Mouse (Mus musculus) thymus, adult 2 months (tissue): ENCODE results near the gene Natd1. TPM values are rescaled to one million over a fixed set of nuclear protein-coding genes. Genes with fewer than 3 reads are reported as not detected.

Experiments
- DNase-seq: peaks from one replicate; pipeline ENCODE4 v3.0.0; 2021
- H3K27ac ChIP-seq: fragments of 200-500 bp; 2 replicates; pipeline ENCODE4 v1.5.1; 2012; ENCODE audit warnings: low read length, control low read depth; ENCODE audit not compliant: control insufficient read depth, insufficient read depth
- H3K27me3 ChIP-seq: fragments of 200-500 bp; 2 replicates; pipeline ENCODE4 v1.6.1; 2012; ENCODE audit warnings: mild to moderate bottlenecking, low read length, moderate library complexity, mixed read lengths; ENCODE audit not compliant: control insufficient read depth, insufficient read depth
- H3K36me3 ChIP-seq: fragments of 200-500 bp; 2 replicates; pipeline ENCODE4 v1.6.1; 2012; ENCODE audit warnings: mild to moderate bottlenecking, low read length, moderate library complexity; ENCODE audit not compliant: control insufficient read depth, insufficient read depth
- H3K4me1 ChIP-seq: fragments of 200-500 bp; replicated peaks from 2 replicates; pipeline ENCODE4 v1.6.1; 2012; ENCODE audit warnings: low read length; ENCODE audit not compliant: control insufficient read depth, insufficient read depth
- H3K4me3 ChIP-seq: fragments of 200-500 bp; 2 replicates; pipeline ENCODE4 v1.5.1; 2012; ENCODE audit warnings: mild to moderate bottlenecking, low read length, control low read depth, moderate library complexity; ENCODE audit not compliant: control insufficient read depth, insufficient read depth
- CTCF ChIP-seq: fragments of 200-500 bp; IDR thresholded peaks from 2 replicates; pipeline ENCODE4 v1.5.1; 2012; ENCODE audit warnings: mild to moderate bottlenecking, control low read depth, low read length, moderate library complexity, borderline replicate concordance; ENCODE audit not compliant: control insufficient read depth, poor library complexity, insufficient read depth; ENCODE audit errors: extremely low read depth
- POLR2A ChIP-seq: fragments of 200-500 bp; IDR thresholded peaks from 2 replicates; pipeline ENCODE4 v1.6.1; 2012; ENCODE audit warnings: mild to moderate bottlenecking, low read length, control low read depth, moderate library complexity; ENCODE audit not compliant: control insufficient read depth, poor library complexity, insufficient read depth; ENCODE audit errors: extremely low read depth
- WGBS: fragments of 180-500 bp; shearing (Covaris S2); methylation state at CpG from one replicate; pipeline ENCODE4 v1.1.7; 2018; 5-methylcytosine and 5-hydroxymethylcytosine counted together
- polyA plus RNA-seq: library from polyadenylated mRNA; depleted of rRNA; stranded (reverse); fragments of >200 nt; gene quantifications from 2 replicates; pipeline ENCODE4 v1.2.3, GENCODE M21; 2012; rRNA removed

Natd1 gene
- polyA plus RNA-seq, 1 experiment: 62.9 TPM

DNA sequence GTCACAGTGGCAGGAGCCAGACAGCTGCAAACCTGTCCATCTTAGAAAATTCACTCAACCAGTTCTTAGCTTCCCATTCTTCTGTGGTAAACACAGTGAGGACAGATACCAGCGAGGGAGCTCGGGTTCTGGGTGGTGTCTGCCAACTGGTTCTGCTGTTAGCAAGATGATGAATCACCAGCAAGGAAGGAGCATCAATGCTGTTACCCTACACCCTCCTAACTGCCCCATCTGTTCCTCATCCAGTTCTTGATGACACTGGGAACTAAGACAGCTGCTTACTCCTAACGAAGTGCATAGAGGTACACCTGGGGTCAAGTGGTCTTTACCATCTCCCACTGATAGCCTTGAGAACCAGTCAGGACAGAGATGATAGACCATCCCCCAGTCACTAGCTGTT lies 58.0 kb downstream of the Natd1 start:
- peaks cover 37% of the 10 kb centered on the region for H3K36me3 ChIP-seq
- no peaks in the 10 kb centered on the region for H3K4me1 ChIP-seq
- no peaks in the 10 kb centered on the region for H3K27me3 ChIP-seq
- no peak overlapping the region for H3K27ac ChIP-seq
- DNase-seq: no peak
- no peak overlapping the region for H3K4me3 ChIP-seq
- 96% methylated on average over 3 of the region's 3 CpGs for WGBS
- no peak for TF ChIP-seq CTCF
- TF ChIP-seq POLR2A: no peak

Other genes with a start within 250 kb of the Natd1 start
- 143 and 154 TPM in 2 replicates for gene Llgl1, start 215.0 kb downstream of the Natd1 start, polyA plus RNA-seq
- gene Flii, start 187.5 kb downstream of the Natd1 start, polyA plus RNA-seq: 254 and 271 TPM in 2 replicates
- gene Mief2, start 186.4 kb downstream of the Natd1 start, polyA plus RNA-seq: 26.1 and 26.6 TPM in 2 replicates
- 17.9 and 19.4 TPM in 2 replicates for gene Top3a, start 137.4 kb downstream of the Natd1 start, polyA plus RNA-seq
- gene Smcr8, start 137.2 kb downstream of the Natd1 start, polyA plus RNA-seq: 25.5 and 26.4 TPM in 2 replicates
- 27.4 and 29.9 TPM in 2 replicates for gene Shmt1, start 103.0 kb downstream of the Natd1 start, polyA plus RNA-seq
- gene Dhrs7b, start 84.1 kb downstream of the Natd1 start, polyA plus RNA-seq: 16.1 and 17.3 TPM in 2 replicates
- 72.9 and 76.7 TPM in 2 replicates for gene Tmem11, start 35.5 kb downstream of the Natd1 start, polyA plus RNA-seq
- 30.9 and 33.1 TPM in 2 replicates for gene Map2k3, start 17.3 kb upstream of the Natd1 start, polyA plus RNA-seq
- gene Kcnj12, start 107.8 kb upstream of the Natd1 start, polyA plus RNA-seq: 0.51 and 1.8 TPM in 2 replicates
- gene Tnfrsf13b, start 212.0 kb upstream of the Natd1 start, polyA plus RNA-seq: 134 and 160 TPM in 2 replicates